Mouse (Mus musculus) lung, postnatal 0 days (tissue): Measurements from ENCODE around the gene Tnfaip6. TPM values are rescaled to one million over a fixed set of nuclear protein-coding genes. Genes with fewer than 3 reads are reported as not detected.

ENCODE experiments used
- ATAC-seq: fragments of 200-750 bp; cut with Nextera tagmentation; 2 replicates; pipeline ENCODE4 v1.8.0; 2017; ENCODE audit warnings: moderate library complexity
- DNase-seq: peaks from one replicate; pipeline ENCODE4 v3.0.0-alpha.2; 2016; ENCODE audit warnings: low spot score
- H3K27ac ChIP-seq: fragments of 300-500 bp; sonication (generic); 2 replicates; pipeline ENCODE4 v1.5.1; 2014; ENCODE audit warnings: antibody characterized with exemption, mild to moderate bottlenecking, low read length, mixed read lengths
- H3K27me3 ChIP-seq: fragments of 300-500 bp; sonication (generic); replicated peaks from 2 replicates; pipeline ENCODE4 v1.6.1; 2014; ENCODE audit warnings: low read length, mixed read lengths; ENCODE audit not compliant: insufficient read depth
- H3K36me3 ChIP-seq: fragments of 300-500 bp; sonication (generic); 2 replicates; pipeline ENCODE4 v1.6.1; 2014; ENCODE audit warnings: low read length, mixed read lengths; ENCODE audit not compliant: insufficient read depth
- H3K4me1 ChIP-seq: fragments of 300-500 bp; sonication (generic); 2 replicates; pipeline ENCODE4 v1.6.1; 2014; ENCODE audit warnings: antibody characterized with exemption, low read depth, low read length, mixed read lengths; ENCODE audit not compliant: insufficient read depth
- H3K4me2 ChIP-seq: fragments of 300-500 bp; sonication (generic); replicated peaks from 2 replicates; pipeline ENCODE4 v1.6.1; 2014; ENCODE audit warnings: low read depth, mild to moderate bottlenecking, low read length, moderate library complexity, mixed read lengths
- H3K4me3 ChIP-seq: fragments of 300-500 bp; sonication (generic); 2 replicates; pipeline ENCODE4 v1.5.1; 2014; ENCODE audit warnings: low read depth, low read length
- H3K9ac ChIP-seq: fragments of 300-500 bp; sonication (generic); replicated peaks from 2 replicates; pipeline ENCODE4 v1.6.1; 2014; ENCODE audit warnings: low read depth, mild to moderate bottlenecking
- H3K9me3 ChIP-seq: fragments of 300-500 bp; sonication (generic); 2 replicates; pipeline ENCODE4 v1.6.1; 2016; ENCODE audit warnings: low read length, mixed read lengths
- CTCF ChIP-seq: IDR thresholded peaks from 2 replicates; pipeline ENCODE4 v1.5.1; 2016; ENCODE audit warnings: antibody characterized with exemption, mild to moderate bottlenecking
- EP300 ChIP-seq: IDR thresholded peaks from 2 replicates; pipeline ENCODE4 v1.6.1; 2016; ENCODE audit warnings: antibody characterized with exemption, mild to moderate bottlenecking, control low read depth
- WGBS: fragments of 180-500 bp; shearing (Covaris S2); extraction: QIAGEN DNeasy Blood & Tissue Kit; methylation state at CpG from one replicate; pipeline ENCODE4 v1.1.7; 2014; 5-methylcytosine and 5-hydroxymethylcytosine counted together
- polyA plus RNA-seq: library from polyadenylated mRNA; unstranded; fragments of >200 nt; fragmentation: Nextera tagmentation; extraction: Ambion mirVana; gene quantifications from 2 replicates; pipeline ENCODE4 v1.2.1, GENCODE M21; 2015

Tnfaip6 gene
- polyA plus RNA-seq, 1 experiment from 2014 or later = 1.9 TPM

DNA sequence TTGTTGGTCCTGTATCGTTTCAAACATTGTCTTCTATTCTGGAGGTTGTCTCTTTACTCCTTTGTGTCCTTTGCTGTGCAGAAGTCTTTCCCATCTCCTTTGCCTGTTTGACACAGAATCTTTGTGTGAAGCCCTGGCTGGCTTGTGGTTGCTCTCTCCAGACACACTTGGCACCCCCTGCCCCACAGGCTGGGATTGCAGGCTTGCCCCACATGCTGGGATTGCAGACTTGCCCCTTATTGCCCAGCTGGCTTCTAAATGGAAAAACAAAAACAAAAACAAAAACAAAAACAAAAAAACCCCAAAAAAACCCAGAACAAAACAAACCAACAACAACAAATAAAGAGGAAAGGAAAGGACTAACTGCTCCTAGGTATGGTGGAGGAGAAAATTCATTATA, 30.8 kb downstream of the Tnfaip6 start:
- H3K9me3 ChIP-seq = no peaks in the 10 kb centered on the region
- ATAC-seq = no peak
- no peak overlapping the region for H3K4me2 ChIP-seq
- no peak overlapping the region for H3K4me3 ChIP-seq
- H3K4me1 ChIP-seq = no peaks in the 10 kb centered on the region
- no peak overlapping the region for H3K27ac ChIP-seq
- TF ChIP-seq EP300 (no peak), CTCF (no peak)
- H3K36me3 ChIP-seq = no peaks in the 10 kb centered on the region
- H3K27me3 ChIP-seq = no peaks in the 10 kb centered on the region
- 81% methylated on average over 1 of the region's 1 CpGs for WGBS
- no peak for DNase-seq
- no peak overlapping the region for H3K9ac ChIP-seq

DNA sequence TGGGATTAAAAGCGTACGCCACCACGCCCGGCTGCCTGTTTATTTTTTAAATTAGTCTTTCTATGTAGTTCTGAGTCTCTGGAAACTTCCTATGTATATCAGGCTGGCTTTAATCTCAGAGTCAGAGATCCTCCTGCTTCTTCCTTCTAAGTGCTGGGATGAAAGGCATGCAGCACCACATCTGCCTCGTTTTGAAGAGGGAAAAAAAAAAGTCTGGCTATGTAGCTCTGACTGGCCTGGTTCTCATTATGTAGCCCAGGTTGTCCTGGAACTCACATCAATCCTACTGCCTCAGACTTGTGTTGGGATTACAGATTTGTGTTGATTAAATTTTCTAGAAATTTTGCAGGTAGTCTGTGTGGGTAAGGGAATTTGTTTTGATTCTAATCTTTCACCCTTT, 33.0 kb downstream of the Tnfaip6 start:
- no peak overlapping the region for H3K4me3 ChIP-seq
- H3K9ac ChIP-seq = no peak overlapping the region
- H3K27ac ChIP-seq = no peak overlapping the region
- no peak for TF ChIP-seq CTCF
- no peak for TF ChIP-seq EP300
- H3K4me1 ChIP-seq = 0 out of 2 replicates have a peak, but pooled peaks cover 2% of the 10 kb centered on the region
- no peak overlapping the region for H3K4me2 ChIP-seq
- no peaks in the 10 kb centered on the region for H3K36me3 ChIP-seq
- DNase-seq (no peak), ATAC-seq (no peak)
- WGBS = 82% methylated on average over 5 of the region's 5 CpGs
- no peaks in the 10 kb centered on the region for H3K27me3 ChIP-seq
- H3K9me3 ChIP-seq = no peaks in the 10 kb centered on the region

DNA sequence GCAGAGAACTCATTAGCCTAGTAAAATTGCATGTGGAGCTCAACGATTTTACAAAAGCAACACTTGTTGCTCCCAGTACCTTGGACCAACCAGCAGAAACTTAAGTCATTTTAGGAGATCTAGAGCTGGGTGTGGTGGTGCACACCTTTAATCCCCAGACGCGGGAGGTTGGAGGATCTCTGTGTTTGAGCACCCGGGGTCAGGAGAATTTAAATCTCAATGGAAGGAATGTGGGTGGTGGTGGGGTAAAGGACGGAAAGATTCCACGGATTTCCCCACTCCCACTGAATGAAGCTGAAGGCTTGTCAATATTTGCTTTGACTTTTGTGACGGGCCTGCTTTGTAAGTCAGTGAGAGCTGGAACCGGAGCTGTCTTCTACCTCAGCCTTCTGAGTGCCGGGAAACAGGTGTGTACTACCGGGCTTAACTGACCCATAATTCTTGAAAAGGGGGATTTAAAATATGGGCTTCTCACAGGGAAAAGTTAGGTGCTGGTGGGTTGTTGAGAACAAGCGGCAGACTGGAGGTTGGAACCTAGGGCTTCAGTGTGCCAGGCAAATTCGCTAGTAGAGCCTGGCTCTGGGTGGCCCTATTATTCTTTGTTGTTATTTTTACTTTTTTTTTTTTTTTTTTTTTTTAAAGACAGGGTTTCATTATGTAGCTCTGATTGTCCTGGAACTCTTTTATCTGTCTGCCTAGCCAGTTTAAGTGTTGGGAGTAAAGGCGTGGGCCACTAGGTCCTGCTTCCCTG, 33.6 kb downstream of the Tnfaip6 start:
- Histone ChIP-seq H3K4me1 (0 out of 2 replicates have a peak, but pooled peaks cover 2% of the 10 kb centered on the region), H3K4me2 (no peak overlapping the region), H3K27ac (0 out of 2 replicates have a peak overlapping the region, but pooled peaks have one; percentile 87), H3K9ac (no peak overlapping the region), H3K4me3 (no peak overlapping the region), H3K9me3 (no peaks in the 10 kb centered on the region), H3K27me3 (no peaks in the 10 kb centered on the region), H3K36me3 (no peaks in the 10 kb centered on the region)
- 51% methylated on average over 13 of the region's 13 CpGs for WGBS
- TF ChIP-seq EP300 = no peak
- no peak for TF ChIP-seq CTCF
- DNase-seq (no peak), ATAC-seq (no peak)

DNA sequence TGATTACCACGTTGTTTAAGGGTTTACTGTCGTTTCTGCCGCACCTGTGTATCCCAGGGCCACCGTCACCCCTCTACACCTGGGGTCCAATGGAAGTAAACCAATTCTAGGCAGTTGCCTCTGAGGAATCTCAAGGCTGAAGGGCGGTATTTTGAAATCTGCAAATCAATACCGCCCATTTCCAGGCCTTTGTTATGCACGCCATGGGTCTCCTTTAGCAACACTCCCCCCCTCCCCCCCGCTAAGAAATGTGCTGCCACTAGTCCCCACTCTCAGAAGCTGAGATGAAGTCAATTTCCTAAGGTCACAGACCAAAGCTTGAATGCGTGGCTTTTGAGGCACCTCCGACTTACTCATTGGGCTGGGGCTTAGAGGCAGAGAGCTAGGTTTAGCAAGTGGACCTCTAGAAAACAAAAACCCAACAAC, 34.3 kb downstream of the Tnfaip6 start:
- H3K27me3 ChIP-seq = no peaks in the 10 kb centered on the region
- H3K4me1 ChIP-seq = 0 out of 2 replicates have a peak, but pooled peaks cover 2% of the 10 kb centered on the region
- H3K4me3 ChIP-seq = peak overlapping the region; percentile 93
- peak overlapping the region; percentile 87 for H3K27ac ChIP-seq
- ATAC-seq (peak; percentile 27), DNase-seq (peak; percentile 49)
- TF ChIP-seq EP300 (no peak), CTCF (no peak)
- 0 out of 2 replicates have a peak overlapping the region, but pooled peaks have one; percentile 86 for H3K9ac ChIP-seq
- 7% methylated on average over 10 of the region's 10 CpGs for WGBS
- no peaks in the 10 kb centered on the region for H3K9me3 ChIP-seq
- peak overlapping the region; percentile 78 for H3K4me2 ChIP-seq
- no peaks in the 10 kb centered on the region for H3K36me3 ChIP-seq

DNA sequence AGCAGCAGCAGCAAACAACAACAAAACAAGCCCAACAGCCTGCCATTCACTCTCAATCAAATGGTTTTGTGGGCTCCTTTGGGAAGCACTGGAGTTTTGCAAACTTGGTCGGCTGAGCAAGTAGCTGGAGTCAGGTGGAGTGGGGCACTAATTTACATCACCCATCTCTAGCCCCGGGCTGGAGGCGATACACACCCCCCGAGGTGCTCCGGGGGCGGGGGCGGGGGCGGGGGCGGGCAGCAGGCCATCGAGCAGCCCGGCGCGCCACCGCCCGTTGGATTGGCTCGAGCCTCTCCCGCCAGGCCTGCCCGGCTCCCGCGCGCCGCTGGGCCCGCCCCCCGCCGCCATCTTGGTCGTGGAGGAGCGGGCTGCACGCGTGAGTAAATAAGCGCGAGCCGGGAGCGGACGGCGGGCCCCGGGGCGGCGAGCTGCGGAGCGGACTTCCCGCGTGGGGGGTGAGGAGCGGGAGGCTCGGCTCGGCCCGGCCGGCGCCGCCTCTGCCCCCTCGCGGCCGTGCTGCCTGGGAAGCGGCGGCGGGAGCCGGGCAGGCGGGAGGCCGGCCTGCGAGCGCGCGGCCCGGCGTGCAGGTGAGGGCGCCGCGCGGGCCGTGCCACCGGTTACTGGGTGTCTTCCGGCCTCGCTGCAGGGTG, 34.8 kb downstream of the Tnfaip6 start, which contains the start of gene Rif1:
Rif1 (plus strand) TSS at position 342 of the 650 bp plus-strand sequence.
- peak within 1 kb of the TSS; percentile 93 for H3K4me3 ChIP-seq
- DNase-seq (peak; percentile 92), ATAC-seq (peak; percentile 96)
- H3K4me1 ChIP-seq = 0 out of 2 replicates have a peak, but pooled peaks cover 2% of the 10 kb centered on the region
- peak within 1 kb of the TSS; percentile 87 for H3K27ac ChIP-seq
- no peaks in the 10 kb centered on the region for H3K27me3 ChIP-seq
- H3K9ac ChIP-seq = peak within 1 kb of the TSS; percentile 86
- H3K9me3 ChIP-seq = no peaks in the 10 kb centered on the region
- TF ChIP-seq EP300 (no peak), CTCF (no peak; the same call in 1 of the 2 replicates)
- 2% methylated on average over 34 of the region's 72 CpGs for WGBS
- H3K36me3 ChIP-seq = no peaks in the 10 kb centered on the region
- H3K4me2 ChIP-seq = peak within 1 kb of the TSS; percentile 78
